Mouse (Mus musculus) midbrain, postnatal 0 days (tissue): ENCODE data around the gene BC030499. TPM values are rescaled to one million over a fixed set of nuclear protein-coding genes. Genes with fewer than 3 reads are reported as not detected.

Experiments
- ATAC-seq: fragments of 200-750 bp; cut with Nextera tagmentation; 2 replicates; pipeline ENCODE4 v1.8.0; 2017; ENCODE audit warnings: moderate number of reproducible peaks, mild to moderate bottlenecking, moderate TSS enrichment, moderate library complexity; ENCODE audit not compliant: low FRiP score
- DNase-seq: peaks from one replicate; pipeline ENCODE4 v3.0.0-alpha.2; 2015; ENCODE audit warnings: low spot score
- H3K27ac ChIP-seq: fragments of 300-500 bp; sonication (generic); 2 replicates; pipeline ENCODE4 v1.5.1; 2014; ENCODE audit warnings: low read depth, mild to moderate bottlenecking, low read length, mixed read lengths
- H3K27me3 ChIP-seq: fragments of 300-500 bp; sonication (generic); 2 replicates; pipeline ENCODE4 v1.6.1; 2014; ENCODE audit warnings: low read length, control low read depth, mixed read lengths; ENCODE audit not compliant: insufficient read depth
- H3K36me3 ChIP-seq: fragments of 300-500 bp; sonication (generic); 2 replicates; pipeline ENCODE4 v1.6.1; 2014; ENCODE audit warnings: low read length, control low read depth, mixed read lengths; ENCODE audit not compliant: insufficient read depth
- H3K4me1 ChIP-seq: fragments of 300-500 bp; sonication (generic); 2 replicates; pipeline ENCODE4 v1.6.1; 2014; ENCODE audit warnings: mild to moderate bottlenecking, control low read depth, antibody characterized with exemption, low read length, mixed read lengths; ENCODE audit not compliant: insufficient read depth
- H3K4me2 ChIP-seq: fragments of 300-500 bp; sonication (generic); 2 replicates; pipeline ENCODE4 v1.6.1; 2014; ENCODE audit warnings: low read depth, mild to moderate bottlenecking, low read length, mixed read lengths; ENCODE audit not compliant: poor library complexity, severe bottlenecking
- H3K4me3 ChIP-seq: fragments of 300-500 bp; sonication (generic); 2 replicates; pipeline ENCODE4 v1.5.1; 2014; ENCODE audit warnings: low read depth, mild to moderate bottlenecking, low read length, moderate library complexity
- H3K9ac ChIP-seq: fragments of 300-500 bp; sonication (generic); replicated peaks from 2 replicates; pipeline ENCODE4 v1.6.1; 2014; ENCODE audit warnings: mild to moderate bottlenecking, low read length, moderate library complexity, mixed read lengths; ENCODE audit not compliant: poor library complexity, severe bottlenecking
- H3K9me3 ChIP-seq: fragments of 300-500 bp; sonication (generic); 2 replicates; pipeline ENCODE4 v1.6.1; 2016; ENCODE audit warnings: low read length, control low read depth
- CTCF ChIP-seq: IDR thresholded peaks from 2 replicates; pipeline ENCODE4 v1.5.1; 2016; ENCODE audit warnings: antibody characterized with exemption, mild to moderate bottlenecking
- WGBS: fragments of 180-500 bp; shearing (Covaris S2); extraction: QIAGEN DNeasy Blood & Tissue Kit; methylation state at CpG from one replicate; pipeline ENCODE4 v1.1.7; 2014; 5-methylcytosine and 5-hydroxymethylcytosine counted together
- polyA plus RNA-seq: library from polyadenylated mRNA; unstranded; fragments of >200 nt; fragmentation: Nextera tagmentation; extraction: Ambion mirVana; gene quantifications from 2 replicates; pipeline ENCODE4 v1.2.1, GENCODE M21; 2015
- total RNA-seq: library from RNA; depleted of rRNA; stranded (reverse); fragments of >200 nt; gene quantifications from 2 replicates; pipeline ENCODE4 v1.2.3, GENCODE M21; 2014

Gene BC030499
- total and polyA plus RNA-seq, 2 experiments from 2014 or later = 0.12 to 0.22 TPM

GRCm38 (mm10) chr11:78327215-78327614 is 36.6 kb downstream of the BC030499 start:
- 0 out of 2 replicates have a peak, but pooled peaks cover 2% of the 10 kb centered on the region for H3K36me3 ChIP-seq
- no peak overlapping the region for H3K9ac ChIP-seq
- no peaks in the 10 kb centered on the region for H3K9me3 ChIP-seq
- ATAC-seq (no peak), DNase-seq (no peak)
- TF ChIP-seq CTCF = no peak
- H3K27ac ChIP-seq = no peak overlapping the region
- no peak overlapping the region for H3K4me2 ChIP-seq
- H3K27me3 ChIP-seq = no peaks in the 10 kb centered on the region
- H3K4me1 ChIP-seq = peaks cover 8% of the 10 kb centered on the region; the same call in 1 of the 2 replicates
- no peak overlapping the region for H3K4me3 ChIP-seq
- 94% methylated on average over 4 of the region's 4 CpGs for WGBS

GRCm38 (mm10) chr11:78327634-78328511 is 37.2 kb downstream of the BC030499 start, which contains the start of gene Pigs:
Gene Pigs, plus strand, starts transcription at chr11:78328415.
- Histone ChIP-seq H3K9me3 (no peaks in the 10 kb centered on the region), H3K9ac (peak within 1 kb of the TSS; percentile 79), H3K4me2 (peak within 1 kb of the TSS; percentile 88), H3K4me1 (peaks cover 5% of the 10 kb centered on the region; the same call in 1 of the 2 replicates), H3K4me3 (peak within 1 kb of the TSS; percentile 78), H3K27me3 (no peaks in the 10 kb centered on the region), H3K36me3 (peaks cover 6% of the 10 kb centered on the region; the same call in 1 of the 2 replicates), H3K27ac (no peak within 1 kb of the TSS)
- ATAC-seq (peak; percentile 95), DNase-seq (peak; percentile 96)
- TF ChIP-seq CTCF = peak; percentile 45; the same call in 1 of the 2 replicates
- 12% methylated on average over 37 of the region's 37 CpGs for WGBS

- H3K9ac ChIP-seq = peak overlapping the region; percentile 79
- peaks cover 5% of the 10 kb centered on the region; the same call in 1 of the 2 replicates for H3K4me1 ChIP-seq
- peak; percentile 67 for ATAC-seq
- H3K36me3 ChIP-seq = peaks cover 12% of the 10 kb centered on the region
- no peak overlapping the region for H3K27ac ChIP-seq
- under 1% methylated on average over 41 of the region's 41 CpGs for WGBS
- DNase-seq = no peak
- no peaks in the 10 kb centered on the region for H3K27me3 ChIP-seq
- no peak for TF ChIP-seq CTCF
- no peaks in the 10 kb centered on the region for H3K9me3 ChIP-seq
- H3K4me2 ChIP-seq = peak overlapping the region; percentile 88
- peak overlapping the region; percentile 78 for H3K4me3 ChIP-seq
Observed at GRCm38 (mm10) chr11:78328512-78329056, 37.9 kb downstream of the BC030499 start.

GRCm38 (mm10) chr11:78332676-78333075 is 42.0 kb downstream of the BC030499 start:
- Histone ChIP-seq H3K36me3 (peaks cover 32% of the 10 kb centered on the region), H3K4me2 (no peak overlapping the region), H3K27me3 (no peaks in the 10 kb centered on the region), H3K9me3 (no peaks in the 10 kb centered on the region), H3K27ac (no peak overlapping the region), H3K9ac (no peak overlapping the region), H3K4me1 (peaks cover 5% of the 10 kb centered on the region; the same call in 1 of the 2 replicates), H3K4me3 (no peak overlapping the region)
- DNase-seq (no peak), ATAC-seq (no peak)
- 96% methylated on average over 12 of the region's 12 CpGs for WGBS
- no peak for TF ChIP-seq CTCF

- ATAC-seq = no peak
- 90% methylated on average over 5 of the region's 5 CpGs for WGBS
- Histone ChIP-seq H3K4me1 (peaks cover 4% of the 10 kb centered on the region; the same call in 1 of the 2 replicates), H3K4me2 (no peak overlapping the region), H3K9ac (no peak overlapping the region), H3K36me3 (peaks cover 33% of the 10 kb centered on the region), H3K27me3 (no peaks in the 10 kb centered on the region), H3K27ac (no peak overlapping the region), H3K9me3 (no peaks in the 10 kb centered on the region), H3K4me3 (no peak overlapping the region)
- TF ChIP-seq CTCF = no peak
- no peak for DNase-seq
Observed at GRCm38 (mm10) chr11:78333992-78334391, 43.4 kb downstream of the BC030499 start.

- H3K36me3 ChIP-seq = peaks cover 50% of the 10 kb centered on the region
- no peak for TF ChIP-seq CTCF
Observed at GRCm38 (mm10) chr11:78337040-78337439, 46.4 kb downstream of the BC030499 start.

More at GRCm38 (mm10) chr11:78337040-78337439, 46.4 kb downstream of the BC030499 start:
- no peak for DNase-seq
- no peak overlapping the region for H3K4me3 ChIP-seq
- no peaks in the 10 kb centered on the region for H3K4me1 ChIP-seq
- H3K9me3 ChIP-seq = no peaks in the 10 kb centered on the region
- no peaks in the 10 kb centered on the region for H3K27me3 ChIP-seq
- WGBS = 98% methylated on average over 8 of the region's 8 CpGs
- ATAC-seq = no peak
- no peak overlapping the region for H3K9ac ChIP-seq
- no peak overlapping the region for H3K4me2 ChIP-seq
- no peak overlapping the region for H3K27ac ChIP-seq
